Mouse (Mus musculus) heart, embryonic 15.5 days (tissue): ENCODE data around the gene Vat1. TPM values are rescaled to one million over a fixed set of nuclear protein-coding genes. Genes with fewer than 3 reads are reported as not detected.
A peak's percentile ranks its signal among the peaks of the same experiment; 100 is the strongest.

Source experiments
- ATAC-seq: fragments of 200-750 bp; cut with Nextera tagmentation; replicated peaks from 2 replicates; pipeline ENCODE4 v1.8.0; 2017; ENCODE audit warnings: low read depth, moderate TSS enrichment; ENCODE audit not compliant: insufficient number of reproducible peaks, insufficient read depth, low FRiP score
- H3K27ac ChIP-seq: fragments of 300-500 bp; sonication (generic); 2 replicates; pipeline ENCODE4 v1.5.1; 2015; ENCODE audit warnings: mild to moderate bottlenecking, inconsistent platforms
- H3K27me3 ChIP-seq: fragments of 300-500 bp; sonication (generic); 2 replicates; pipeline ENCODE4 v1.6.1; 2015; ENCODE audit warnings: inconsistent platforms
- H3K36me3 ChIP-seq: fragments of 300-500 bp; sonication (generic); 2 replicates; pipeline ENCODE4 v1.6.1; 2015; ENCODE audit warnings: mild to moderate bottlenecking, inconsistent platforms
- H3K4me1 ChIP-seq: fragments of 300-500 bp; sonication (generic); replicated peaks from 2 replicates; pipeline ENCODE4 v1.6.1; 2015; ENCODE audit warnings: inconsistent platforms
- H3K4me2 ChIP-seq: fragments of 300-500 bp; sonication (generic); 2 replicates; pipeline ENCODE4 v1.6.1; 2015; ENCODE audit warnings: inconsistent platforms, mild to moderate bottlenecking, moderate library complexity
- H3K4me3 ChIP-seq: fragments of 300-500 bp; sonication (generic); 2 replicates; pipeline ENCODE4 v1.5.1; 2015; ENCODE audit warnings: mild to moderate bottlenecking, inconsistent platforms
- H3K9ac ChIP-seq: fragments of 300-500 bp; sonication (generic); 2 replicates; pipeline ENCODE4 v1.6.1; 2015; ENCODE audit warnings: mild to moderate bottlenecking, inconsistent platforms
- H3K9me3 ChIP-seq: fragments of 300-500 bp; sonication (generic); replicated peaks from 2 replicates; pipeline ENCODE4 v1.6.1; 2016; ENCODE audit warnings: inconsistent platforms
- WGBS: fragments of 180-500 bp; shearing (Covaris S2); methylation state at CpG from one replicate; pipeline ENCODE4 v1.1.7; 2015; ENCODE audit warnings: mixed read lengths; 5-methylcytosine and 5-hydroxymethylcytosine counted together
- polyA plus RNA-seq: library from polyadenylated mRNA; unstranded; fragments of >200 nt; fragmentation: Nextera tagmentation; extraction: Ambion mirVana; gene quantifications from 2 replicates; pipeline ENCODE4 v1.2.1, GENCODE M21; 2015

Gene Vat1
- 30.2 and 38.6 TPM in 2 replicates for polyA plus RNA-seq

DNA sequence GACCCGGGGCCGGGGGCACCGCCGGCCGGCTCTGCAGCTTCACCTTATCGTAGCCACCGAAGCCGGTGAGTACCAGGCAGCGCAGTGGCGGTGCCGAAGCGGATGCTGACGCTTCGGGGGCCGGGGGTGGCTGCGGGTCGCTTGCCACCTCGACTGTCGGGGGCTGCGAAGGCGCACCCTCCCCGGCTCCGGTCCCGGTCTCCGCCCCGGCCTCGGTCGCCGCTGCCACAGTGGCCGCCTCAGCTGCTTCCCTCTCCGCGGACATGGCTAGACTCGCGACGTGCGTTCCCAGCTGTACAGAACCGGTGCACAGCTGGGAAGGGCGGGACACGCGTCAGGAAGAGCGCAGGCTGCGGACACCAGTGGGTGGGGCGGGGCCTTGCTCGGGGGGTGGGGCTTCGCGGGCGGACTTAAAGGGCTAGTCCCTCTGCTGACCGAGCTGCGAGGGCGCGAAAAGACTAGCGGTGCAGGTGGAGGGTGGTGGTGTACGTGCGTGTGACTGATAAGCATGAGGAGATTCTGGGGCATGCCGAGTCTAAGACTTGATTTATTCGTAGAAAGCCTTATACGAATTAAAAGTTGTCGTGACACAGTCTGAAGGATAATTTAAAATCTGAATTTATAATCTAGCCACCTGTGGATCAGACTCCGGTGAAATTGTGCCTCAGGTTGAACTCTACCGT, at the start of gene Vat1:
Gene Vat1, minus strand, starts transcription at position 362 of the 683 bp plus-strand sequence.
- H3K9me3 ChIP-seq, result no peaks in the 10 kb centered on the region
- H3K36me3 ChIP-seq, result peaks cover 17% of the 10 kb centered on the region
- WGBS, result under 1% methylated on average over 60 of the region's 60 CpGs
- H3K27ac ChIP-seq, result peak within 1 kb of the TSS; percentile 87
- peaks cover 53% of the 10 kb centered on the region for H3K4me1 ChIP-seq
- H3K4me3 ChIP-seq, result peak within 1 kb of the TSS; percentile 91
- peak; percentile 71 for ATAC-seq
- no peaks in the 10 kb centered on the region for H3K27me3 ChIP-seq
- peak within 1 kb of the TSS; percentile 93 for H3K4me2 ChIP-seq
- peak within 1 kb of the TSS; percentile 78 for H3K9ac ChIP-seq

DNA sequence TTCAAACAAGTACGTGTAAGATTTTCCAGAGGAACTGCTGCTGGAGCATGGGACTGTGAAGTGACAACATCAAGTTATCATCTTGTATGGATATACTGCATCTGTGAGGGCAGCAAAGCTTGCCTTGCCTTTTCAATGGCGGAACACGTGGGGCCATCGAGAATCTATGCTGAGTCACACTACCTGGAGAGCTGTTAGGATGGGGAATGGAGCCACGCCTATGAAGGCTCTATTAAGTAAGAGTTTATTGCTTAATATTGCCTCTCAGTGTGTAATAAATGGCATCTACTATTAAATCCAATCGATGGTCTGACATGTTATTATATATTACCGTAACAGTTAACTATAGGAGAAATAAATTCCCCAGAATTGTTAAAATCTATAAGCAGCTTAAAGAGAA, 41.1 kb upstream of the Vat1 start:
- Histone ChIP-seq H3K9me3 (no peaks in the 10 kb centered on the region), H3K36me3 (peaks cover 13% of the 10 kb centered on the region), H3K4me2 (no peak overlapping the region), H3K27me3 (no peaks in the 10 kb centered on the region), H3K4me3 (no peak overlapping the region), H3K9ac (no peak overlapping the region), H3K27ac (no peak overlapping the region), H3K4me1 (no peaks in the 10 kb centered on the region)
- no peak for ATAC-seq
- WGBS, result 90% methylated on average over 7 of the region's 7 CpGs

DNA sequence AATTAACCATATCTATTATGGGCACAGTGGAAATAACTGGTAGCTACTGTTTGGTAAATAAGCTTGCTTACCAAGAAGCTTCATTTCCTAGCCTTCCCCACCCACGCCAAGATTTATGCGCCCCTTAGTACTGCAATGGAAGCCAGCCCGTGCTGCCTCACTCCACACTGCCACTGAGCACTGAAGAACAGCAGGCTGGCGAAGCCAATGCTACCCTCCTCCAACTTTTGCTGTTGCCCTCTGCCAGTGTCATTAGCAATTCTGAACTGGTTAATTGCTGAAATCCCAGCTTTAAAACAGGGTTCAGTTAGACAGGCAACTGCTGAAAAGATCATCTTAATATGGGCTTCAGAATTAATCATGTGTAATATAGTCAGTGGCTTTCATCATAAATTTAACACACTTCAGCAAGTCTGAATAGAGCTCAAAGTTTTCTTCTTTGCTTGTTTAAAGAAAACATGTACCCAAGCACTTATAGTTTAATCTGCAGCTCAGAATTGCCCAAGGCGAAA, 40.3 kb upstream of the Vat1 start:
- no peaks in the 10 kb centered on the region for H3K4me1 ChIP-seq
- no peak overlapping the region for H3K9ac ChIP-seq
- 92% methylated on average over 5 of the region's 5 CpGs for WGBS
- H3K9me3 ChIP-seq, result no peaks in the 10 kb centered on the region
- no peak overlapping the region for H3K4me2 ChIP-seq
- no peak for ATAC-seq
- peaks cover 8% of the 10 kb centered on the region for H3K36me3 ChIP-seq
- no peak overlapping the region for H3K4me3 ChIP-seq
- H3K27me3 ChIP-seq, result no peaks in the 10 kb centered on the region
- H3K27ac ChIP-seq, result no peak overlapping the region

- Histone ChIP-seq H3K27ac (no peak overlapping the region), H3K9ac (no peak overlapping the region), H3K4me3 (no peak overlapping the region), H3K9me3 (no peaks in the 10 kb centered on the region), H3K27me3 (no peaks in the 10 kb centered on the region), H3K36me3 (0 out of 2 replicates have a peak, but pooled peaks cover 7% of the 10 kb centered on the region), H3K4me2 (no peak overlapping the region), H3K4me1 (peaks cover 19% of the 10 kb centered on the region)
- 52% methylated on average over 6 of the region's 6 CpGs for WGBS
- no peak for ATAC-seq
Observed at GRCm38 (mm10) chr11:101486126-101486525, 20.1 kb upstream of the Vat1 start.

DNA sequence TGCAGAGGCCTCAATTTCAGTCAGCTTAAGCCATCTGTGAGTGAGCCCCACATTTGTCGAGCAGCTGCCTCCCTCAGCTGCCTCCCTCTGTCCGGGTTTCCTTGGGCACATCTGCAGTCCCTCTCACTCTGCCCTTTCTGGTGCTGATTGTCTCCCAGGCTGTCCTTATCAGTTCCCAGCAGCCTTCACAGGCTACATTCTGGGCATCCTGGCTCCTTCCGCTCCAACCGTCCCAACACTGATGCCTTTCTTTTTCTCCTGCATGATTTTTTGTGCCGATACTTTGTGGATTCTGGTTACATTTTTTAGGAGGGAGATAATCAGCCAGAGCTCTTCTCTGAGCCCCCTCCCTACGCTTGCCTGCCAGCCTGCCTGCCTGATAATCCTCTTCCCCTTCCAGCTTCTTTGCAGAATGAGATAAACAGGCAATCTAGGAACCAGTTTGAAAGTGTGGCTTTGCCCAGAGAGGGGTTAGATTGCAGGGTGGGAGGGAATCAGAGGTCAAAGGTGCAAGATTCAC, 19.5 kb upstream of the Vat1 start:
- no peaks in the 10 kb centered on the region for H3K9me3 ChIP-seq
- H3K9ac ChIP-seq, result no peak overlapping the region; the same call in 1 of the 2 replicates
- peaks cover 24% of the 10 kb centered on the region for H3K4me1 ChIP-seq
- H3K27ac ChIP-seq, result peak overlapping the region; percentile 26; the same call in 1 of the 2 replicates
- 0 out of 2 replicates have a peak, but pooled peaks cover 7% of the 10 kb centered on the region for H3K36me3 ChIP-seq
- ATAC-seq, result 0 out of 2 replicates have a peak, but pooled peaks have one; percentile 58
- no peak overlapping the region for H3K4me2 ChIP-seq
- no peak overlapping the region for H3K4me3 ChIP-seq
- 9% methylated on average over 6 of the region's 6 CpGs for WGBS
- no peaks in the 10 kb centered on the region for H3K27me3 ChIP-seq

- H3K27me3 ChIP-seq, result no peaks in the 10 kb centered on the region
- 0 out of 2 replicates have a peak, but pooled peaks cover 7% of the 10 kb centered on the region for H3K36me3 ChIP-seq
- no peak for ATAC-seq
- no peak overlapping the region for H3K27ac ChIP-seq
- 56% methylated on average over 7 of the region's 7 CpGs for WGBS
- H3K4me1 ChIP-seq, result peaks cover 25% of the 10 kb centered on the region
- no peaks in the 10 kb centered on the region for H3K9me3 ChIP-seq
- H3K9ac ChIP-seq, result no peak overlapping the region
- no peak overlapping the region for H3K4me3 ChIP-seq
- no peak overlapping the region for H3K4me2 ChIP-seq
Observed at GRCm38 (mm10) chr11:101484814-101485213, 18.8 kb upstream of the Vat1 start.

- Histone ChIP-seq H3K4me1 (peaks cover 28% of the 10 kb centered on the region), H3K4me3 (no peak overlapping the region), H3K9ac (no peak overlapping the region), H3K4me2 (no peak overlapping the region), H3K27ac (no peak overlapping the region), H3K27me3 (no peaks in the 10 kb centered on the region), H3K9me3 (no peaks in the 10 kb centered on the region), H3K36me3 (0 out of 2 replicates have a peak, but pooled peaks cover 5% of the 10 kb centered on the region)
- 74% methylated on average over 6 of the region's 6 CpGs for WGBS
- ATAC-seq, result no peak
Observed at GRCm38 (mm10) chr11:101484245-101484644, 18.2 kb upstream of the Vat1 start.

DNA sequence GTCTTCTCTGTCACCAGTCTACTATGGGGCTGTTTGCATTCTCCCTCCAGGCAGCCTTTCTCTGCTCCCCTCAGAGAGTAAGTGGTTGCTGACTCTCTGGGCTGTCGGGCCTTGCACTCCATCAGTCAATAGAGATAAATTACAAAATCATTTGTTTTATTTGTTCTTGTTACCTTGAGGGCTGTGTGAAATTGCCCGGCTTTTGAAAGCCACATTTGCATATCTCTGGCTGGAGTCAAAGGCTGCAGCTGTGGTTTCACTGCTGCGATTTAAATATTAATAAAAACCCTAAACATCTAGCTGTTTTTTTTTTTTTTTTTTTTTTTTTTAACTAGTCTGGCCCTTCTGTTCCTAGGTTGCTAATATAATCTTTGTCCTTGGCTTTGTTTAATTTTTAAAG, 17.8 kb upstream of the Vat1 start:
- 48% methylated on average over 3 of the region's 3 CpGs for WGBS
- no peak overlapping the region for H3K4me3 ChIP-seq
- H3K9ac ChIP-seq, result no peak overlapping the region
- no peak for ATAC-seq
- H3K4me2 ChIP-seq, result no peak overlapping the region
- H3K9me3 ChIP-seq, result no peaks in the 10 kb centered on the region
- 0 out of 2 replicates have a peak, but pooled peaks cover under 1% of the 10 kb centered on the region for H3K36me3 ChIP-seq
- no peak overlapping the region for H3K27ac ChIP-seq
- H3K4me1 ChIP-seq, result peaks cover 33% of the 10 kb centered on the region
- no peaks in the 10 kb centered on the region for H3K27me3 ChIP-seq

DNA sequence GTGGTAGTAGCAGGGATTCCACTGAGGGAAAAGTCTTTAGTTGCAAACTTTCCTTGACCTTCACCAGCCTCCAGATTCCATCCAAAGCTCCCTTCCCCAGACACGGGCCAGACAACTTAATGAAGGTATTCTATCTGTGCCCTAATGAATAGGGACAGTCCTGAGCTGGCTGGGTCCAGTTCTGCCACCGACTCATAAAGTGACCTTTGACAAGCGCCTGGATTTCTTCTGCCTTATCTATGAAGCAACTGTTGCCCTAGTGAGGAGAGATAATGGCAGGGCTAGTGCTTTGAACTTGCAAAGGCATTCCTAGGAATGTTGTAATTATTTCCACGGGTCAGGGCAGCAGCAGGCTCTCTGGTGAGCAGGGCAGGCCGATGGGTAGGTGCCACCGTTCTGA, 14.9 kb upstream of the Vat1 start:
- Histone ChIP-seq H3K4me3 (no peak overlapping the region), H3K36me3 (no peaks in the 10 kb centered on the region), H3K9me3 (no peaks in the 10 kb centered on the region), H3K27ac (peak overlapping the region; percentile 61), H3K27me3 (no peaks in the 10 kb centered on the region), H3K9ac (no peak overlapping the region), H3K4me2 (no peak overlapping the region; the same call in 1 of the 2 replicates), H3K4me1 (peaks cover 29% of the 10 kb centered on the region)
- peak; percentile 42; the same call in 1 of the 2 replicates for ATAC-seq
- WGBS, result 5% methylated on average over 6 of the region's 6 CpGs

GRCm38 (mm10) chr11:101479171-101479635, 13.2 kb upstream of the Vat1 start:
- Histone ChIP-seq H3K4me3 (peak overlapping the region; percentile 22), H3K27ac (no peak overlapping the region)
- WGBS, result 16% methylated on average over 18 of the region's 18 CpGs

GRCm38 (mm10) chr11:101477552-101478211, 11.7 kb upstream of the Vat1 start:
- 65% methylated on average over 10 of the region's 10 CpGs for WGBS
- no peaks in the 10 kb centered on the region for H3K27me3 ChIP-seq
- no peaks in the 10 kb centered on the region for H3K9me3 ChIP-seq
- no peak overlapping the region for H3K9ac ChIP-seq
- ATAC-seq, result no peak
- no peak overlapping the region for H3K4me3 ChIP-seq
- no peak overlapping the region for H3K4me2 ChIP-seq
- H3K36me3 ChIP-seq, result no peaks in the 10 kb centered on the region
- no peak overlapping the region for H3K27ac ChIP-seq
- peaks cover 20% of the 10 kb centered on the region for H3K4me1 ChIP-seq

More at GRCm38 (mm10) chr11:101479171-101479635, 13.2 kb upstream of the Vat1 start:
- Histone ChIP-seq H3K4me1 (peaks cover 20% of the 10 kb centered on the region), H3K27me3 (no peaks in the 10 kb centered on the region), H3K9me3 (no peaks in the 10 kb centered on the region), H3K36me3 (no peaks in the 10 kb centered on the region), H3K4me2 (peak overlapping the region; percentile 49), H3K9ac (no peak overlapping the region)
- no peak for ATAC-seq
